ENCODE assay signal across 30 mouse cellular contexts in genomic region chr10:76988586-76988985, GRCm38 (mm10).
"Had no signal": no experiment of that assay in that cellular context is flagged by ENCODE, and none has a peak within 500 bp of the region (broad histone marks: within the 10 kb centered on the region; RNA-seq: fewer than 3 reads in every experiment).

No protein-coding gene starts in this region.

- H3K9ac ChIP-seq: limb, embryonic 12.5 days; limb, embryonic 13.5 days; limb, embryonic 15.5 days; liver, embryonic 12.5 days; liver, embryonic 13.5 days; liver, embryonic 14.5 days; liver, embryonic 15.5 days; liver, postnatal 0 days; lung, embryonic 14.5 days; lung, embryonic 15.5 days; midbrain, embryonic 12.5 days; midbrain, embryonic 13.5 days had no signal

- H3K4me3 ChIP-seq: left cerebral cortex, adult 2 months; limb, embryonic 10.5 days; limb, embryonic 12.5 days; limb, embryonic 13.5 days; limb, embryonic 15.5 days; liver, embryonic 12.5 days; liver, embryonic 13.5 days; liver, embryonic 15.5 days; lung, embryonic 15.5 days; megakaryocyte, embryonic 14.5 days; midbrain, embryonic 10.5 days; midbrain, embryonic 12.5 days; midbrain, embryonic 13.5 days; myocyte had no signal

- DNase-seq: left cerebral cortex, postnatal 4 days; liver; liver, embryonic 13.5 days; liver, postnatal 0 days; lung, adult 18-20 months; lung, adult 2 months; lung, embryonic 14.5 days; lung, postnatal 10 days; lung, postnatal 14 days; lung, postnatal 36 days; lung, postnatal 4 days; midbrain, embryonic 14.5 days had no signal

- H3K27me3 ChIP-seq: limb, embryonic 12.5 days; limb, embryonic 13.5 days; limb, embryonic 15.5 days; liver, embryonic 15.5 days; lung, embryonic 15.5 days; midbrain, embryonic 13.5 days had no signal

- H3K9me3 ChIP-seq: limb, embryonic 10.5 days; limb, embryonic 12.5 days; limb, embryonic 13.5 days; limb, embryonic 15.5 days; liver, embryonic 12.5 days; liver, embryonic 13.5 days; liver, embryonic 15.5 days; lung, embryonic 15.5 days; megakaryocyte, embryonic 14.5 days; midbrain, embryonic 10.5 days; midbrain, embryonic 12.5 days; midbrain, embryonic 13.5 days had no signal

- H3K36me3 ChIP-seq: limb, embryonic 10.5 days; limb, embryonic 12.5 days; limb, embryonic 13.5 days; limb, embryonic 15.5 days; liver, embryonic 12.5 days; liver, embryonic 13.5 days; liver, embryonic 15.5 days; lung, embryonic 15.5 days; midbrain, embryonic 10.5 days; midbrain, embryonic 12.5 days; midbrain, embryonic 13.5 days had no signal

- H3K27ac ChIP-seq: left cerebral cortex, adult 2 months; limb, embryonic 10.5 days; limb, embryonic 12.5 days; limb, embryonic 13.5 days; limb, embryonic 15.5 days; liver, embryonic 12.5 days; liver, embryonic 13.5 days; liver, embryonic 14.5 days; liver, embryonic 15.5 days; lung, embryonic 15.5 days; macrophage; midbrain, embryonic 10.5 days; midbrain, embryonic 12.5 days; midbrain, embryonic 13.5 days had no signal

- ATAC-seq: liver, embryonic 12.5 days; liver, postnatal 0 days; lung, postnatal 0 days; midbrain, embryonic 13.5 days; midbrain, embryonic 16.5 days had no signal

- H3K4me2 ChIP-seq: limb, embryonic 12.5 days; limb, embryonic 13.5 days; limb, embryonic 15.5 days; liver, embryonic 11.5 days; liver, embryonic 12.5 days; liver, embryonic 13.5 days; liver, embryonic 15.5 days; lung, embryonic 14.5 days; lung, embryonic 15.5 days; midbrain, embryonic 12.5 days; midbrain, embryonic 13.5 days had no signal

- H3K4me1 ChIP-seq: limb, embryonic 13.5 days; limb, embryonic 15.5 days; liver, embryonic 12.5 days; liver, embryonic 13.5 days; liver, embryonic 15.5 days; lung, embryonic 15.5 days; megakaryocyte, embryonic 14.5 days; midbrain, embryonic 12.5 days; midbrain, embryonic 13.5 days had no signal
